Mouse (Mus musculus) heart, postnatal 0 days (tissue): Measurements from ENCODE around the gene Syap1. TPM values are rescaled to one million over a fixed set of nuclear protein-coding genes. Genes with fewer than 3 reads are reported as not detected.
A peak's percentile ranks its signal among the peaks of the same experiment; 100 is the strongest.

ENCODE experiments used
- ATAC-seq: fragments of 200-750 bp; cut with Nextera tagmentation; 2 replicates; pipeline ENCODE4 v1.8.0; 2017; ENCODE audit warnings: low read depth, moderate number of reproducible peaks, moderate library complexity; ENCODE audit not compliant: insufficient read depth
- DNase-seq: peaks from one replicate; pipeline ENCODE4 v3.0.0-alpha.2; 2016; ENCODE audit warnings: low spot score
- H3K27ac ChIP-seq: fragments of 300-500 bp; sonication (generic); 2 replicates; pipeline ENCODE4 v1.5.1; 2014; ENCODE audit warnings: low read depth, mild to moderate bottlenecking
- H3K27me3 ChIP-seq: fragments of 300-500 bp; sonication (generic); 2 replicates; pipeline ENCODE4 v1.6.1; 2014; ENCODE audit warnings: low read length, mixed read lengths; ENCODE audit not compliant: control insufficient read depth, insufficient read depth
- H3K36me3 ChIP-seq: fragments of 300-500 bp; sonication (generic); replicated peaks from 2 replicates; pipeline ENCODE4 v1.6.1; 2014; ENCODE audit warnings: low read length, mixed read lengths; ENCODE audit not compliant: control insufficient read depth, insufficient read depth
- H3K4me1 ChIP-seq: fragments of 300-500 bp; sonication (generic); 2 replicates; pipeline ENCODE4 v1.6.1; 2014; ENCODE audit warnings: antibody characterized with exemption; ENCODE audit not compliant: control insufficient read depth, insufficient read depth
- H3K4me2 ChIP-seq: fragments of 300-500 bp; sonication (generic); 2 replicates; pipeline ENCODE4 v1.6.1; 2014; ENCODE audit warnings: low read depth, mild to moderate bottlenecking, low read length, moderate library complexity
- H3K4me3 ChIP-seq: fragments of 300-500 bp; sonication (generic); 2 replicates; pipeline ENCODE4 v1.5.1; 2014; ENCODE audit warnings: low read depth, low read length
- H3K9ac ChIP-seq: fragments of 300-500 bp; sonication (generic); replicated peaks from 2 replicates; pipeline ENCODE4 v1.6.1; 2014; ENCODE audit warnings: low read depth, low read length, mixed read lengths
- H3K9me3 ChIP-seq: fragments of 300-500 bp; sonication (generic); replicated peaks from 2 replicates; pipeline ENCODE4 v1.6.1; 2016; ENCODE audit warnings: low read length; ENCODE audit not compliant: control insufficient read depth
- CTCF ChIP-seq: IDR thresholded peaks from 2 replicates; pipeline ENCODE4 v1.5.1; 2016; ENCODE audit warnings: antibody characterized with exemption, control low read depth, low read depth
- EP300 ChIP-seq: IDR thresholded peaks from 2 replicates; pipeline ENCODE4 v1.6.1; 2016; ENCODE audit warnings: antibody characterized with exemption, low read depth
- WGBS: fragments of 180-500 bp; shearing (Covaris S2); extraction: QIAGEN DNeasy Blood & Tissue Kit; methylation state at CpG from one replicate; pipeline ENCODE4 v1.1.7; 2014; 5-methylcytosine and 5-hydroxymethylcytosine counted together
- microRNA counts: library from miRNA; unstranded; fragments of <30 nt; microRNA quantifications from one replicate; lab custom pipeline; 2015
- microRNA-seq: library from miRNA; unstranded; fragments of <30 nt; microRNA quantifications from one replicate; pipeline ENCODE4, GENCODE M21; 2016
- polyA plus RNA-seq: library from polyadenylated mRNA; unstranded; fragments of >200 nt; fragmentation: Nextera tagmentation; extraction: Ambion mirVana; gene quantifications from 2 replicates; pipeline ENCODE4 v1.2.1, GENCODE M21; 2015
- total RNA-seq: library from RNA; depleted of rRNA; stranded (reverse); fragments of >200 nt; gene quantifications from 2 replicates; pipeline ENCODE4 v1.2.3, GENCODE M21; 2014; ENCODE audit warnings: low replicate concordance; rRNA removed

Syap1 gene
- total and polyA plus RNA-seq, 2 experiments from 2014 or later, result 27.5 to 30.3 TPM

- TF ChIP-seq CTCF (no peak), EP300 (no peak)
- peak overlapping the region; percentile 28; the same call in 1 of the 2 replicates for H3K27ac ChIP-seq
- WGBS, result 31% methylated on average over 5 of the region's 5 CpGs
- DNase-seq (no peak), ATAC-seq (no peak)
- no peaks in the 10 kb centered on the region for H3K4me1 ChIP-seq
- peak overlapping the region; percentile 40 for H3K4me3 ChIP-seq
- H3K36me3 ChIP-seq, result no peaks in the 10 kb centered on the region
- no peaks in the 10 kb centered on the region for H3K9me3 ChIP-seq
- H3K4me2 ChIP-seq, result peak overlapping the region; percentile 27; the same call in 1 of the 2 replicates
- no peaks in the 10 kb centered on the region for H3K27me3 ChIP-seq
- H3K9ac ChIP-seq, result no peak overlapping the region
Measured at GRCm38 (mm10) chrX:162829741-162830140, 58.5 kb downstream of the Syap1 start.

- WGBS, result 19% methylated on average over 36 of the region's 37 CpGs
- DNase-seq, result peak; percentile 91
- Histone ChIP-seq H3K9ac (peak within 1 kb of the TSS; percentile 66), H3K36me3 (no peaks in the 10 kb centered on the region), H3K4me2 (peak within 1 kb of the TSS; percentile 92), H3K9me3 (no peaks in the 10 kb centered on the region), H3K4me3 (peak within 1 kb of the TSS; percentile 62), H3K27ac (peak within 1 kb of the TSS; percentile 66; the same call in 1 of the 2 replicates), H3K27me3 (no peaks in the 10 kb centered on the region), H3K4me1 (no peaks in the 10 kb centered on the region)
- TF ChIP-seq EP300 (no peak), CTCF (no peak)
- ATAC-seq, result peak; percentile 98
Measured at GRCm38 (mm10) chrX:162829203-162829708, 59.0 kb downstream of the Syap1 start, which contains the start of gene Txlng. Gene Txlng, minus strand, starts transcription at chrX:162829454.

- peak overlapping the region; percentile 66; the same call in 1 of the 2 replicates for H3K27ac ChIP-seq
- TF ChIP-seq EP300 (no peak), CTCF (no peak)
- peak overlapping the region; percentile 92 for H3K4me2 ChIP-seq
- no peaks in the 10 kb centered on the region for H3K27me3 ChIP-seq
- H3K4me3 ChIP-seq, result peak overlapping the region; percentile 62
- no peaks in the 10 kb centered on the region for H3K36me3 ChIP-seq
- H3K9ac ChIP-seq, result peak overlapping the region; percentile 66
- ATAC-seq, result no peak
- no peaks in the 10 kb centered on the region for H3K9me3 ChIP-seq
- no peaks in the 10 kb centered on the region for H3K4me1 ChIP-seq
- 18% methylated on average over 20 of the region's 20 CpGs for WGBS
- no peak for DNase-seq
Measured at GRCm38 (mm10) chrX:162828783-162829182, 59.5 kb downstream of the Syap1 start.

GRCm38 (mm10) chrX:162828016-162828415 is 60.2 kb downstream of the Syap1 start:
- 43% methylated on average over 6 of the region's 6 CpGs for WGBS

More at GRCm38 (mm10) chrX:162828016-162828415, 60.2 kb downstream of the Syap1 start:
- no peak for TF ChIP-seq EP300
- TF ChIP-seq CTCF, result no peak
- H3K4me3 ChIP-seq, result peak overlapping the region; percentile 62
- H3K27me3 ChIP-seq, result no peaks in the 10 kb centered on the region
- no peaks in the 10 kb centered on the region for H3K9me3 ChIP-seq
- DNase-seq, result no peak
- H3K4me1 ChIP-seq, result no peaks in the 10 kb centered on the region
- H3K4me2 ChIP-seq, result peak overlapping the region; percentile 92
- H3K36me3 ChIP-seq, result no peaks in the 10 kb centered on the region
- no peak overlapping the region for H3K27ac ChIP-seq
- no peak overlapping the region for H3K9ac ChIP-seq
- ATAC-seq, result no peak

MicroRNAs within 50 kb of the gene (microRNA counts, 519-probe panel; counts per million panel counts)
- microRNA mmu-miR-3473 (lab: Ali Mortazavi, UCI), result not detected

Small RNA genes within 50 kb of the gene (microRNA-seq; reads per million reads assigned to microRNA genes)
- not detected for gene Mir3473a

Other genes starting within 250 kb of the Syap1 start
- 0.27 and 0.42 TPM in 2 replicates for gene Reps2, start 244.8 kb downstream of the Syap1 start, total RNA-seq
- gene Reps2, start 244.8 kb downstream of the Syap1 start, polyA plus RNA-seq, result 0.07 and 0.08 TPM in 2 replicates
- gene Rbbp7, start 128.0 kb downstream of the Syap1 start, total RNA-seq, result 196 and 220 TPM in 2 replicates
- 316 and 331 TPM in 2 replicates for gene Rbbp7, start 128.0 kb downstream of the Syap1 start, polyA plus RNA-seq
- 8.0 and 10.7 TPM in 2 replicates for gene Txlng, start 59.0 kb downstream of the Syap1 start, total RNA-seq
- gene Txlng, start 59.0 kb downstream of the Syap1 start, polyA plus RNA-seq, result 7.2 and 7.8 TPM in 2 replicates
- gene Ctps2, start 12.8 kb upstream of the Syap1 start, total RNA-seq, result 14.3 and 30.9 TPM in 2 replicates
- 29.8 and 30.4 TPM in 2 replicates for gene Ctps2, start 12.8 kb upstream of the Syap1 start, polyA plus RNA-seq
- not detected in 2 replicates for gene S100g, start 76.2 kb upstream of the Syap1 start, total RNA-seq
- 0.36 TPM in 1 of 2 replicates, not detected in the other for gene S100g, start 76.2 kb upstream of the Syap1 start, polyA plus RNA-seq